Mouse (Mus musculus): ENCODE measurements at regions not wholly inside any gene's neighbourhood (a gene's known extent, or its start where the extent isn't known, plus 50 kb on each side); places are given as distances from the start of the nearest gene placed in this dataset.

DNA sequence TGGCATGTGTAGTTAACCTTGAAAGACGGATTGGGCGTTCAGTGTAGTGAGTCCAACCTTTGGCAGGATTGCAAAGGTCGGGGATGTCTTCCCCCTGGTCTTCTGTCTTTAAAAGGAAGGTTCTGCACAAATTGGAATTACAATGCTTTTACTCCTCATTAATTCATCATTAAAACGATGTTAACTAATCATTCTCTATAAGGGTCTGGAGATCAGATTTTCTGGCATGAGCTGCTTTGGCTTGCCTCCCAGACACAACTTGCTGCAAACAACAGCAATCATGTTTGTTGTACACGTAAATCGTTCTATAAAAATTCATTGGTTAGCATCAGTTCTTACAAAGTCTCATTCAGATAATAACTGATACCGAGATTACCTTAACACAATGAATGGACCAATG lies 315.9 kb downstream of the Tfec start:
- no peak for TF ChIP-seq CTCF (IDR thresholded peaks at IDR 0.05; ENCODE audit: borderline replicate concordance, insufficient read depth, low read depth, low read length)
- TF ChIP-seq POLR2A (IDR thresholded peaks at IDR 0.05; ENCODE audit: borderline replicate concordance, insufficient read depth, low read length), result no peak
